ENCODE assay signal across 11 mouse cellular contexts in the genomic region with DNA sequence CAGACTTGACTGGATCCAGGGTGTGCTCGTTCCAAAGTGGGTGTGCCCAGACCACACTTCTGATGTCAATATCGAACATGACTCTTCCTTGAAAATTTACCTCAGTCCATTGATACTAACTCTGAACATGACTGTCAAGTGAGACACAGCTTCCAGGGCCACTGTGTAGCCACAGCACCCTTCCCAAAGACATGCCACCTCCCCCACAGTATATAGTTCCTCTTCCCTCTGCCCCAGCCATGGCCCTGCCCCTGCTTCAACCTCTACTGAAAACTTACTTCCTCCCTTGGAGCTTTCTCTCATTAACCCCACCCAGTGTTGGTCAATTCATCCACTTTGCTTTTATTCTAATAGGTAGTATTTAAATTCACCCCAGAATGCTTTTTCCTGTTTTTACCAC. TPM values are rescaled to one million over a fixed set of nuclear protein-coding genes. Genes with fewer than 3 reads are reported as not detected.
A peak's percentile ranks its signal among the peaks of the same experiment; 100 is the strongest.
DNase-seq lines count a peak whose midpoint lies in the region; ATAC-seq lines count a peak whose summit lies in the region.
"Had no signal": no experiment of that assay in that cellular context is flagged by ENCODE, and none has a peak within 500 bp of the region (broad histone marks: within the 10 kb centered on the region; RNA-seq: fewer than 3 reads in every experiment).

No protein-coding gene starts in this region.

- no peak overlapping the region for H3K4me2 ChIP-seq in heart, embryonic 13.5 days
- no peak overlapping the region for H3K4me2 ChIP-seq in hindbrain, embryonic 14.5 days (replicated peaks)
- H3K4me2 ChIP-seq: embryonic facial prominence, embryonic 15.5 days had no signal

- H3K4me1 ChIP-seq in heart, embryonic 13.5 days, result peaks cover 52% of the 10 kb centered on the region
- H3K4me1 ChIP-seq in hindbrain, embryonic 14.5 days (replicated peaks; ENCODE audit: control insufficient read depth, insufficient read depth, low read length), result no peaks in the 10 kb centered on the region

- H3K9ac ChIP-seq in heart, embryonic 13.5 days, result no peak overlapping the region
- no peak overlapping the region for H3K9ac ChIP-seq in hindbrain, embryonic 14.5 days
- H3K9ac ChIP-seq: embryonic facial prominence, embryonic 15.5 days had no signal

- no peaks in the 10 kb centered on the region for H3K36me3 ChIP-seq in heart, embryonic 13.5 days
- H3K36me3 ChIP-seq in hindbrain, embryonic 14.5 days (replicated peaks; ENCODE audit: control insufficient read depth, insufficient read depth), result no peaks in the 10 kb centered on the region
- H3K36me3 ChIP-seq: embryonic facial prominence, embryonic 15.5 days had no signal

- no peak for ATAC-seq in heart, embryonic 13.5 days (ENCODE audit: extremely low read depth, insufficient number of reproducible peaks, low FRiP score, low TSS enrichment)
- ATAC-seq in megakaryocyte progenitor cell, adult 5-6 weeks (replicated peaks; ENCODE audit: poor library complexity), result peak; percentile 68
- ATAC-seq in hindbrain, embryonic 14.5 days (ENCODE audit: low FRiP score), result no peak

- H3K27ac ChIP-seq in heart, embryonic 13.5 days (replicated peaks), result peak overlapping the region; percentile 65; the same call in 1 of the 2 replicates
- no peak overlapping the region for H3K27ac ChIP-seq in hindbrain, embryonic 14.5 days
- H3K27ac ChIP-seq: embryonic facial prominence, embryonic 15.5 days had no signal

- H3K4me3 ChIP-seq in heart, embryonic 13.5 days, result no peak overlapping the region
- no peak overlapping the region for H3K4me3 ChIP-seq in hindbrain, embryonic 14.5 days (replicated peaks; ENCODE audit: low read length)
- H3K4me3 ChIP-seq: embryonic facial prominence, embryonic 15.5 days; myocyte had no signal

- DNase-seq in heart, postnatal 4 days, result no peak
- peak; percentile 83 to 89 for DNase-seq in B cell, adult 2 months
- DNase-seq in induced T-regulatory cell, adult 2 months (ENCODE audit: low read depth), result peak; percentile 57
- DNase-seq in ovary, adult 18-20 months (ENCODE audit: low spot score), result no peak
- DNase-seq in hindbrain, embryonic 14.5 days (ENCODE audit: low spot score), result no peak
- DNase-seq in layer of hippocampus, postnatal 10 days (ENCODE audit: low spot score in 2 of 2), result no peak
- DNase-seq: right cerebral cortex, postnatal 4 days had no signal

- WGBS in heart, embryonic 13.5 days, result 59% methylated on average over 2 of the region's 2 CpGs
- WGBS in hindbrain, embryonic 14.5 days, result 90% methylated on average over 2 of the region's 2 CpGs

- no peaks in the 10 kb centered on the region for H3K9me3 ChIP-seq in heart, embryonic 13.5 days
- H3K9me3 ChIP-seq in hindbrain, embryonic 14.5 days (ENCODE audit: control insufficient read depth, low read length), result no peaks in the 10 kb centered on the region
- H3K9me3 ChIP-seq: embryonic facial prominence, embryonic 15.5 days had no signal

- peaks cover 4% of the 10 kb centered on the region; the same call in 1 of the 2 replicates for H3K27me3 ChIP-seq in heart, embryonic 13.5 days (replicated peaks)
- H3K27me3 ChIP-seq in hindbrain, embryonic 14.5 days (ENCODE audit: control insufficient read depth, insufficient read depth, low read length), result no peaks in the 10 kb centered on the region
- H3K27me3 ChIP-seq: embryonic facial prominence, embryonic 15.5 days had no signal

RNA-seq across cellular contexts. Expression of a gene that starts 34.0 kb away (rescaled TPM):
- 18.3 and 18.6 TPM in 2 replicates for polyA plus RNA-seq in heart, embryonic 13.5 days (2015; fragmentation: Nextera tagmentation; extraction: Ambion mirVana)
- total RNA-seq in heart, postnatal 4 days (2021), result 10 to 100 TPM; 38.9 to 41.1 TPM
- total RNA-seq in megakaryocyte progenitor cell, adult 5-6 weeks (2015), result 80.2 and 93.2 TPM in 2 replicates
- 104 and 107 TPM in 2 replicates for total RNA-seq in megakaryocyte progenitor cell, adult 5-6 weeks (2017)
- polyA plus RNA-seq in hindbrain, embryonic 14.5 days (2014; fragmentation: Nextera tagmentation; extraction: Ambion mirVana), result 7.9 and 9.1 TPM in 2 replicates
- 10 to 100 TPM in 1 of 2 experiments, 1 to 10 TPM in 1; 7.7 to 10.2 TPM for total RNA-seq in layer of hippocampus, postnatal 10 days (2021)
- polyA plus RNA-seq: myocyte had no signal

Comparison
In these comparisons a context has a peak if more than half of its experiments do, and no peak if none do; other contexts are left out.
1. DNase-seq: peak in B cell, adult 2 months (2 of 2) and induced T-regulatory cell, adult 2 months (single experiment); none in heart, postnatal 4 days (single experiment), ovary, adult 18-20 months (single experiment), hindbrain, embryonic 14.5 days (single experiment) and layer of hippocampus, postnatal 10 days (0 of 2).